In genomic region chr4:100407261-100407874, GRCm38 (mm10) we compare ENCODE assay signal across 9 mouse cellular contexts.
DNase-seq lines count a peak whose midpoint lies in the region; ATAC-seq and TF ChIP-seq lines count a peak whose summit lies in the region.
"Had no signal": no experiment of that assay in that cellular context is flagged by ENCODE, and none has a peak within 500 bp of the region (broad histone marks: within the 10 kb centered on the region; RNA-seq: fewer than 3 reads in every experiment).

No protein-coding gene starts in this region.

- H3K9me3 ChIP-seq in forebrain, embryonic 14.5 days (replicated peaks; ENCODE audit: control insufficient read depth, low read length): no peaks in the 10 kb centered on the region
- no peaks in the 10 kb centered on the region for H3K9me3 ChIP-seq in forebrain, embryonic 15.5 days
- H3K9me3 ChIP-seq in stomach, embryonic 14.5 days (ENCODE audit: control insufficient read depth, low read depth, low read length): no peaks in the 10 kb centered on the region

- H3K4me1 ChIP-seq in forebrain, embryonic 14.5 days (ENCODE audit: control insufficient read depth, insufficient read depth, low read length): no peaks in the 10 kb centered on the region
- no peaks in the 10 kb centered on the region for H3K4me1 ChIP-seq in forebrain, embryonic 15.5 days
- H3K4me1 ChIP-seq in embryonic fibroblast, embryonic 13.5 days (ENCODE audit: control insufficient read depth, insufficient read depth, low read length): peaks cover 5% of the 10 kb centered on the region
- H3K4me1 ChIP-seq in stomach, embryonic 14.5 days (ENCODE audit: control insufficient read depth, insufficient read depth, low read length): peaks cover 6% of the 10 kb centered on the region; the same call in 1 of the 2 replicates

- no peak overlapping the region for H3K4me3 ChIP-seq in forebrain, embryonic 14.5 days (ENCODE audit: low read depth, low read length)
- H3K4me3 ChIP-seq in forebrain, embryonic 15.5 days: no peak overlapping the region
- H3K4me3 ChIP-seq in embryonic fibroblast, embryonic 13.5 days (ENCODE audit: insufficient read depth, low read length): no peak overlapping the region
- H3K4me3 ChIP-seq in stomach, embryonic 14.5 days (ENCODE audit: low read depth, low read length): no peak overlapping the region
- H3K4me3 ChIP-seq: myocyte had no signal

- ATAC-seq in forebrain, embryonic 14.5 days: 0 out of 2 replicates have a peak, but pooled peaks have one; percentile 48
- ATAC-seq in forebrain, embryonic 15.5 days (replicated peaks): no peak
- no peak for ATAC-seq in stomach, embryonic 14.5 days (ENCODE audit: insufficient number of reproducible peaks, insufficient read depth, low FRiP score, low read depth)

- no peak overlapping the region for H3K9ac ChIP-seq in forebrain, embryonic 14.5 days (ENCODE audit: low read length)
- H3K9ac ChIP-seq in forebrain, embryonic 15.5 days (replicated peaks): no peak overlapping the region
- H3K9ac ChIP-seq in stomach, embryonic 14.5 days (replicated peaks; ENCODE audit: low read depth, low read length): no peak overlapping the region

- H3K36me3 ChIP-seq in forebrain, embryonic 14.5 days (ENCODE audit: control insufficient read depth, insufficient read depth, low read length): no peaks in the 10 kb centered on the region
- H3K36me3 ChIP-seq in forebrain, embryonic 15.5 days: no peaks in the 10 kb centered on the region
- no peaks in the 10 kb centered on the region for H3K36me3 ChIP-seq in stomach, embryonic 14.5 days (ENCODE audit: control insufficient read depth, insufficient read depth, low read length)

- peak; percentile 76 for DNase-seq in forebrain, embryonic 14.5 days (ENCODE audit: low spot score)
- peak; percentile 11 for DNase-seq in c-Kit-negative CD71-positive TER-119-positive erythroid progenitor cells, embryonic 14.5 days (ENCODE audit: low read depth, low spot score)
- peak; percentile 88 for DNase-seq in heart, postnatal 4 days
- DNase-seq in layer of hippocampus, adult 9-10 months (ENCODE audit: low spot score): peak; percentile 92
- peak; percentile 70 for DNase-seq in lung, postnatal 25 days (ENCODE audit: low spot score)

- no peak overlapping the region for H3K27ac ChIP-seq in forebrain, embryonic 14.5 days (ENCODE audit: low read depth, low read length)
- no peak overlapping the region for H3K27ac ChIP-seq in forebrain, embryonic 15.5 days (replicated peaks)
- H3K27ac ChIP-seq in embryonic fibroblast, embryonic 13.5 days (ENCODE audit: insufficient read depth, low read length): peak overlapping the region; percentile 27
- H3K27ac ChIP-seq in stomach, embryonic 14.5 days (ENCODE audit: low read length): peak overlapping the region; percentile 41; the same call in 1 of the 2 replicates

- H3K4me2 ChIP-seq in forebrain, embryonic 14.5 days (ENCODE audit: low read length): no peak overlapping the region
- H3K4me2 ChIP-seq in forebrain, embryonic 15.5 days (replicated peaks): no peak overlapping the region
- no peak overlapping the region for H3K4me2 ChIP-seq in stomach, embryonic 14.5 days (replicated peaks; ENCODE audit: low read depth, low read length)

- no peak for TF ChIP-seq POLR2A in embryonic fibroblast, embryonic 13.5 days (IDR thresholded peaks at IDR 0.05; ENCODE audit: low read depth, low read length)

- no peaks in the 10 kb centered on the region; the same call in 1 of the 2 replicates for H3K27me3 ChIP-seq in forebrain, embryonic 14.5 days (replicated peaks; ENCODE audit: control insufficient read depth, insufficient read depth, low read length)
- H3K27me3 ChIP-seq in forebrain, embryonic 15.5 days: no peaks in the 10 kb centered on the region
- no peaks in the 10 kb centered on the region for H3K27me3 ChIP-seq in stomach, embryonic 14.5 days (ENCODE audit: control insufficient read depth, insufficient read depth, low read length)

- 25% methylated on average over 9 of the region's 9 CpGs for whole genome bisulfite sequencing in forebrain, embryonic 14.5 days
- WGBS in forebrain, embryonic 15.5 days: 25% methylated on average over 9 of the region's 9 CpGs
- 31% methylated on average over 9 of the region's 9 CpGs for WGBS in stomach, embryonic 14.5 days

- TF ChIP-seq CTCF in embryonic fibroblast, embryonic 13.5 days (IDR thresholded peaks at IDR 0.05; ENCODE audit: borderline replicate concordance, insufficient read depth, low read length): peak; percentile 13; the same call in 1 of the 2 replicates

Comparison
In these comparisons a context has a peak if more than half of its experiments do, and no peak if none do; other contexts are left out.
1. DNase-seq: peak in every context shown above with its lines; median percentile 92 in layer of hippocampus, adult 9-10 months; 88 in heart, postnatal 4 days; 76 in forebrain, embryonic 14.5 days; 70 in lung, postnatal 25 days; 11 in c-Kit-negative CD71-positive TER-119-positive erythroid progenitor cells, embryonic 14.5 days.
2. H3K27ac ChIP-seq: peak in embryonic fibroblast, embryonic 13.5 days (single experiment) and stomach, embryonic 14.5 days (single experiment); none in forebrain, embryonic 14.5 days (single experiment) and forebrain, embryonic 15.5 days (single experiment).